Mouse (Mus musculus) 3T3-L1 (cell line): ENCODE results near the gene Elovl6.

Experiments used
- DNase-seq: peaks from one replicate; pipeline ENCODE4 v3.0.0-alpha.2; 2015; ENCODE audit warnings: low read depth, low spot score

Elovl6 gene

DNA sequence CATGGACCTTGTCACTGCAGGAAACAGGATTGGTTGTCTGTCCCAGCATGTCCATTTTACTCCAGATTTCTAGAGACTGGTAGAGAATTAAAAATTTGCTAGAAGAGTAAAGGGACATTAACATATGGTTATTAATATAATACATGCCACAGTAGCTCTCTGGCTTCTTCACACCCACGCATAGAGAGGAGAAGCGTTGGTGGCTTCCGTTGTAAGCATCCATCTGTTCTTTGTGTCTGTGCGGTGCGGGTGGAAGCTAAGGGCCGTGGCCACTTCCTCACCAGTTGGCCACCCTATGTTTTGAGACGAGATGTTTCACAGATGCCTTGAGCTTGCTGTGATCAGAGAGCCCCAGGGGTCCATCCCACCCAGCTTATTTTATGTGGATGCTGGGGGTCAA is 109.5 kb downstream of the Elovl6 start:
- no peak for DNase-seq

DNA sequence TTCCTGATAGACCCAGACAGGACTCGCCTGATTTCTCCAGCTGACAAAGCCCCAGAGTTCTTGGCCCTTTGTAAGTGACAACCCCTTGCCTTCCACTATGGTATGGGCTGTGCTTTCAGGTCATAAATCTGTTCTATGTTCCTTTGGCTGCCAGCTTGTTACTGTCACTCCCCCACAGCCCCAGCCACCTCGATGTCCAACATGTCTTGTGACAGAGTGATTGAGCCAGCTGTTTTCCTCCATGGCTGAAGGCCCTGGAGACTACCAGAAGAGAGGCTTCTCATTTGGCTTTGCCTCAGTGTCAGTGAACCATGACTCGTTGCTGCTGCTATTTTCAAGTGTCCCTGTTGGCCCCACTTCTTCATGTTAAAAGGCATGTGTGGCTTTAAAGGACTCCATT is 113.3 kb downstream of the Elovl6 start:
- peak; percentile 19 for DNase-seq

GRCm38 (mm10) chr3:129646781-129647180 is 114.6 kb downstream of the Elovl6 start:
- no peak for DNase-seq

- no peak for DNase-seq
Measured at GRCm38 (mm10) chr3:129647312-129647711, 115.2 kb downstream of the Elovl6 start.

DNA sequence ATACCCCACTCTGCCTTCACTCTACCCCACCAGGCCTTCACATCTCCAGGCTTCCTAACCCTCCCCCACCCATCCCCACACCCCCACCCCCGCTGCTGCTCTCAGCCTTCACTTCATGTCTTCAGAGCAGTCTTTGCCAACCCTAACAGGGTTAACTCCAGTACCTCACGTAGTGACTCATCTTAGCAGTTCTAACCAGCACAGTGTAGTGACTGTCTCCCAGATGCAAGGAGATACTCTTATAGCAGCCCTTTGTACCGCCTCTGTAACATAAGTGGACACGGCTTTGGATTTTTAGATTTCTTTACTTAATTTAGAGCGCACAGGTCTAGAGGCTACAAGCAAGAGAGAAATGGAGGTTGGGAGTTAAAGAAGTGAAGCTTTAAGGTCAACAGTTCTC is 116.4 kb downstream of the Elovl6 start:
- peak; percentile 29 for DNase-seq

DNA sequence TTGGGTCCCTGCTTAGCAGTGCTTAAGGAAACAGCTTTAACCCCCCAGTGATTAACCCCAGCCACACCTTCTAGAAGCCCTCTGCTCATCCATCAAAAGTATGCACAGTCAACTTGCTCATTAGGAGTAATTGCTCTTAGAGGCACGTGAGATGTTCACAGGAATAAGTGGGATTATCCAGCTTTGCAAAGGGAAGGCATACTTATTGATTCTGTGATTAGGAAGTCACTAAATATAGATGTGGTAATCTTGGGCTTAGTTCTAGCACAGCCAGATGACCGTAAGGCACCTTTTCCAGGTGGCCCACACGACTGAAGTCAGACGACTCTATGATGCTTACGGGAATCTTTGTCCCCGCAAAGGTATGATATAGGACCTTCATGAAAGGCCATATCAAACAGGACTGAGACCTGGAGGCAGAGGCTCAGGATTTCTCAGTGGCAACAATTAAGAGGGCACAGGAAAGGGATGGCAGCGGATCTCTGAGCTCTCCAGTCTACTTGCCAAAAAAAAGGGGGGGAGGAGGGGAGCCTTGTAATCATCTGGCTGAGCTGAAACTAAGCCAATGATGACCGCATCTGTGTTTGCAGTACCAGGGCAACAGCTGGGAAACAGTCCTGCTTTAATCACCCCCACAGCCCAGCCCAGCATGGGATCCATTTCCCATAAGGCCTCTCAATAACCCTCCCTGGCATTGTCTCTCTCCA is 117.6 kb downstream of the Elovl6 start:
- DNase-seq = peak; percentile 64

DNA sequence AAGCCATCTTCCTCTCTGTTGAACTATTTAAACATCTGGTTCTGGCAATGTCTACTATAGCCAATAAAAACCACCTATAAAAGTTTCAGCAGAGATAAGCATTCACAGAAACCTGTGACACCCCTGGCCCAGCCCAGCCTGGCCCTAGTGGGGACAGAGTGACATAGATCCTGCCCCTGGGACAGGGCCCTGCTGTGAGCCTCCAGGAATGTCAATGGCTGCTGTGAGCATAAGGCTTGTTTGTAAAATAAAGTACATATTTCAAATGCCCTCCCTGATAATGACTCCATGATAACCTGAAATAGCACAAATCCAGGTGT is 118.1 kb downstream of the Elovl6 start:
- DNase-seq = no peak

GRCm38 (mm10) chr3:129650931-129651330 is 118.8 kb downstream of the Elovl6 start:
- DNase-seq = no peak

- DNase-seq = no peak
Measured at GRCm38 (mm10) chr3:129651765-129652164, 119.6 kb downstream of the Elovl6 start.

DNA sequence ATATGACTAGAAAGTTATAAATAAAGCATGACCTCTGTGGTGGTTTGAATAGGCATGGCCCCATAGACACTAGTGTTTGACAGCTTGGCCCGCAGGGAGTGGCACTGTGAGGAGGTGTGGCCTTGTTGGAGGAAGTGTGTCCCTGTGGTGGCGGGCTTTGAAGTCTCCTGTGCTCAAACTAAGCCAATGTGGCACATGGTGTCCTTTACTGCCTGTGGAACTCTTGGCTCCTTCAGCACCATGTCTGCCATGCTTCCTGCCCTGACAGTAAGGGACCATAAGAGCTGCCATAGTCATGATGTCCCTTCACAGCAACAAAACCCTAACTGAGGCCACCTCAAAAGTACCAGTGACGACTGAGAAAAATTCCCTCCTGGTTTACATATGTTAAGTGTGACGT is 120.3 kb downstream of the Elovl6 start:
- DNase-seq = no peak

DNA sequence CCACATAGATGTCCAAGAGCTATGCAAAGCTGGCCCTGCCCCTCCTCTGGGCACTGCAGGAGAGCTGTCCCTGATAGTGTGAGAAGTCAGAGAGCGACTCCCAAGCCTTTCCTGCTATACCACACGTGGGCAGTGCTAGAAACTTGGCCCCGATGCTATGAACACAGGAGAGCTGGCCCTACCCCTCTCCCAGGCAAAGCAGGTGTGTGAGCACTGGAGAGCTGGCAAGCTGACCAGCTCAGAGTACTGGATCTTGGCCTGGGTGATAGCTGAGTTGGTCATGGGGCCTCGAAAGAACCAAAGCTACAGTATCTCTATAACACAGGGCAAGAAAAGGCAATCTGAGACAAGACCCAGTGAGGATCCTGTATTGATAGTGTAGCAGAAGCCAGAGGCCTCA is 124.4 kb downstream of the Elovl6 start:
- DNase-seq = no peak

DNA sequence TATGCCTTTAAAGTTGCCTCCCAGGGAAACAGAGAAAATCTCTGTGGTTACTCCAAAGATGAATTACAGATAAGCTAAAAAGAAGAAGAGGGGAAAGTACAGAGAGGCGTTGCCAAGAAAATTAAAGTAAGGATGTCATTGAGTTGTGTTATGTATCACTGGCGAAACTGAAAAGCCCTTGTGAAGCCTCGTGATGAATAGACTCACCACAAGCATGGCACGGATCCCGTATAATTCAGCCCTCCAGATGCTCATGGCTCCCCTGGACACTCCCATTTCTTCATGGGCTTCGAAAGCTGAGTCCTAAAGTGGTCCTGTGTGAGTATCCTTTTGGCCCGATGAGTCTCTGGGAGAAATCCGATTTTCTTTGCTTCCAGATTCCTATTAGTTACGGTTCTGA is 125.1 kb downstream of the Elovl6 start:
- DNase-seq = peak; percentile 13

DNA sequence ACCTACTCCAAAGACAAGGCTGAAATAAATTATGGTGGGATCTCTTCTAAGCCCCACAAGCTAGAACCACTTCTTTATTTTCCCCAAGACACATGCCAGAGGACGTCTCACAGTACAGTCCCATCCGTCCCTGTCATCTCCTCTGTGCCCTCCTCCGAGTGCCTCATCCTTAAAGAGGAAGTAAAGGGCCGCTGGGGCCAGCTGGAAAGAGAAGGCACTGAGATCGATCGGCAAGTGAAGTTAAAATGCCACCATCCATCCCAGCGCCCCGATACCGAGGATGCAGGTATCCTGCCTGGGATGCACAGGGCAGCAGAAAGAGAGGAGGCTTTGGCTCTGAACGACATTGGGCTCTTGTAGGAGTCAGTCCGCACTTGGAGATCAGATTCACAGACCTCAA is 125.6 kb downstream of the Elovl6 start:
- no peak for DNase-seq

DNA sequence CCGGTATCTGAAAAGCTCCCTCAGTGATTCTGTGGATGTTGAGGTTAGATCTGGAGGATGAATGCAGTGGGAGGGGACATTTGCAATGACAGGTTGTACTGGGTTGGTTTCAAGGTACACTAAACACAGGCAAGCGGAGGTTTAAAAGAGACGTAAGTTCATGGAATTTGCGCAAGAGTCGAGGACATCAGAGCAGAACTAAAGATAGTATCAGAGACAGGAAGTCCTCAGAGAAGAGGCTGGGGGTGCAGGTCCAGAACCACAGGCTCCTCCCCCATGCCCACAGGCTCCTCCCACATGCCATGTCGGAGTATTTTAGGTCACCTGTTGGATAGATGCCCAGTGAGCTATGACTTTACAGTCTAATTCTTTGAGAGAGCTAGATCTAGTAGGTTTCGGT is 126.6 kb downstream of the Elovl6 start:
- no peak for DNase-seq

DNA sequence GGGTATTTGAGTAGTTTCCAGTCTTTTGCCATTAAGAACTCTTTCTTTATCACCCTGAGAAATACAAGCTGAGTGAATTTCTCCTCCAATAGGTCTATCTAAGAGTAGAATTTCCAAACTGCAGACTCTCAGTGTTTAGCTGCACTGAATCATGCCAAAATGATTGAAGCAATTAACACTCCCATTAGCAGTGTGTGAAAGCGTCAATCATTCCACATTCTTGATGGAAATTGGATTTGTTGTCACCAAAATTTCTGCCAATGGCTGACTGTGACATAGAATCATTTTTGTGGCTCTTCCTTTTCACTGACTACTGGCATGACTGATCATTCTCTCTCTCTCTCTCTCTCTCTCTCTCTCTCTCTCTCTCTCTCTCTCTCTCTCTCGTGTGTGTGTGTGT is 131.8 kb downstream of the Elovl6 start:
- DNase-seq = no peak

GRCm38 (mm10) chr3:129675923-129676322 is 143.8 kb downstream of the Elovl6 start:
- DNase-seq = no peak

DNA sequence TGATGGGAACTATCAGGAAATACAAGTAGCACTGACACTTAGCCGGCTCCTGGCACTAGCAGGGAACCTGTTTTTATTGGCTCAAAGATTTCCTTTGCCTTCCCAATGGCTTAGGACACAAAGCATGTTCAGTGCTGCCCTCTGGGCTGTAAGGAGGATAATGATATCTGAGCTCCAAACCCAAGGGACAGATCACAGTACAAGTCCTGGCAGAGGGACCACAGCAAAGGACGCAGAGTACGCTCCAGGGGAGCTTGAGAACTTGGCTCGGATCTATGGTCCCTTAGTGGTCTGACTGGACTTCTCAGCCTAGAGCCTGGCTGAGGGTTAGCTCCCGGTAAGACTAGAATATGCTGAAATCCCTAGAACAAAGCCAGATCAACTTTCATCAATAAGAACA is 148.1 kb downstream of the Elovl6 start:
- no peak for DNase-seq

GRCm38 (mm10) chr3:129681841-129682240 is 149.7 kb downstream of the Elovl6 start:
- no peak for DNase-seq

DNA sequence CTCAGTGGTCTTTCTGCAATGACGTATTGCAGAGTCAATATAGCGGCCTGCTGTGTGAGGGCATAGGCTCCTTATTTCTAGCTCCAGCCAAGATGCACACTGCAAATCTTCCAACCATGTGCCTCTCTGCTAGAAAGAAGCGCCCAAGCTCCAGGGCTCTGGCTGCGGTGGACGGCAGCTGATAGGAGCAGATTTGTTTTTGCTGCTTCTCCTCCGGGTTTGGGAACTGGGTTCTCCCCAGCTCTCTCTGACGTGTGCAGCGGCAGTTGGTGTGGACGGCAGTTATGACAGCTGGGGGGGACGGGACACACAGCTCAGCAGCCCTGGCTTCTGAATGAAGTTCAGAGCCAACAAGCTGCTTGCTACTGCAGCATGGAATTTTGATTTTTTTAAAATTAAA is 150.2 kb downstream of the Elovl6 start:
- no peak for DNase-seq

DNA sequence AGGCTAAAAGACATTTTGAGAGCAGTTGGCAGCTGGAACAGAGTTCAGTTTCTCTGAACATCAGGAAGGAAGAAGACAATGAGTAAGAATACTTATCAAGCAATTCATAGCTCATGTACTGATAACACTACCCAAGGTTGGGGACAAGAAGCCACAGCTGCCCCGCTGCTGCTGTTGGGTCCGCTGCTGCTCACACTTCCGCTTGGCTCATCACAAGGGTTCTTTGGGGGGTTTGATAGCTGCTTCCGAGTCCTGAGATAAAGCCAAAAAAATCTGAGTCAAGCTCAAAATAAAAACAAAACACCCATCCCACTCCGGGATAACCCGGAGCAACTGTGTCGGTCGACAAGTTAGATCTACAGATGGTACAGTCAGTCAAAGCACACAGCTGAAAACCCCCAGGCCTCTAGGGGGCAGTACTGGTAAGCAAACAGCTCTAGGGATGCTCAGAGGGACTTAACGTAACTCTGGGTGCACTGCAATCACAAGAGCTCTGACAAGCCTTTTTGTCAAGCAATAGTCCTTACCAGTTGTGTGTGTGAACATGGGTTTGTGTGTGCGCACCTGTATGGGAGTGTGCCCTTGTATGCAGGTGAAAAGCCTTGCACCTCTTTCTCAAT is 151.0 kb downstream of the Elovl6 start:
- DNase-seq = peak; percentile 14

GRCm38 (mm10) chr3:129686196-129686595 is 154.0 kb downstream of the Elovl6 start:
- no peak for DNase-seq

DNA sequence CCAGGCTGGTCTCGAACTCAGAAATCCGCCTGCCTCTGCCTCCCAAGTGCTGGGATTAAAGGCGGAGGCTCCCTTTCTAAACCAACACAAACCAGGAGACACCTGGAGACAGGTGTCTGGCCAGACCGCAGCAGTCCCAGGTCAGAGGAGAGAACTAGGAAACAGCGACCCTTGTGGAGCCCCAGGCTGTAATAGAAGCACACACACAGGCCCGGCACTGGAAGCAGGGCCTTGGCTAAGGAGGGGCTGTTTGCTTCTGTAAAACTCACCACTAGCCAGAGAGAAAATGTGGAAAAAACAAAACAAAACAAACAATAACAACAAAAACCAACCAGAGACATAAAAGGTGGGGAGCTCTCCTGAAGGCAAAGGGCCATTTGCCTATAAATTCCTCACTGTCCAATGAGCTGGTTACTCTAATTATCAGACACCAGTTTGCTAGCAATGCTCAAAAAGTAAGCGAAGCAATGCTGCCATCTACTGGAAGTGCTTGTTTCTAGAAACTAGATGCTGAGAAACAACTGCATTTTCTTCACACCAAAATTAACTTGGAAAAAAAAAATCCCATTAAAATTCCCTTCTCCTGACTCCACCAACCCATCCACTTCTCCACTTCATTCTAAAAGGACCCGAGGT is 154.7 kb downstream of the Elovl6 start:
- DNase-seq = peak; percentile 86

- DNase-seq = no peak
Measured at GRCm38 (mm10) chr3:129687429-129687828, 155.3 kb downstream of the Elovl6 start.
